Mouse (Mus musculus): ENCODE data around the gene Slc38a6.

DNA sequence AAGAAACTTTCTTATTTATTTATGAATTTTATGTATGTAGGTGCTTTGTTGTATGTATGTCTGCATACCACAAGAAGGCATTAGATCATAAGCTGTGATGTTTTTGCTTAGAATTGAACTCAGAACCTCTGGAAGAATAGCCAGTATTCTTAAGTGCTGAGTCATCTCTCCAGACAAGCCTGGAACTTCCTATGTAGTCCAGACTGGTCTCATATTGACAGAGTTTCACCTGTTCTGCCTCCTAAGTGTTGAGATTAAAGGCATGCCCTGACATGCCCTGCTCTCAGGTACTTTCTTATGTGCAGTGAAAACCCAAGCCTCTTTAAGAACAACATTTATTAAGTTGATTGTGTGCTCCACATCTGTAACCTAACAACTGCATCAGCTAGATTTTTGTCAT, 8.3 kb downstream of the Slc38a6 start:
- TF ChIP-seq CTCF (conservative IDR thresholded peaks at IDR 0.05; ENCODE audit: insufficient read depth, insufficient read length, low read depth, low read length) (no peak), POLR2A (IDR thresholded peaks at IDR 0.05; ENCODE audit: low read depth, low read length) (no peak)

Data from kidney, adult 2 months (tissue).